Mouse (Mus musculus) spleen, adult 12 weeks (tissue): ENCODE data around the gene Luc7l2.

Source experiments
- DNase-seq: peaks from one replicate; pipeline ENCODE4 v3.0.0; 2022; ENCODE audit warnings: low spot score

The Luc7l2 gene

DNA sequence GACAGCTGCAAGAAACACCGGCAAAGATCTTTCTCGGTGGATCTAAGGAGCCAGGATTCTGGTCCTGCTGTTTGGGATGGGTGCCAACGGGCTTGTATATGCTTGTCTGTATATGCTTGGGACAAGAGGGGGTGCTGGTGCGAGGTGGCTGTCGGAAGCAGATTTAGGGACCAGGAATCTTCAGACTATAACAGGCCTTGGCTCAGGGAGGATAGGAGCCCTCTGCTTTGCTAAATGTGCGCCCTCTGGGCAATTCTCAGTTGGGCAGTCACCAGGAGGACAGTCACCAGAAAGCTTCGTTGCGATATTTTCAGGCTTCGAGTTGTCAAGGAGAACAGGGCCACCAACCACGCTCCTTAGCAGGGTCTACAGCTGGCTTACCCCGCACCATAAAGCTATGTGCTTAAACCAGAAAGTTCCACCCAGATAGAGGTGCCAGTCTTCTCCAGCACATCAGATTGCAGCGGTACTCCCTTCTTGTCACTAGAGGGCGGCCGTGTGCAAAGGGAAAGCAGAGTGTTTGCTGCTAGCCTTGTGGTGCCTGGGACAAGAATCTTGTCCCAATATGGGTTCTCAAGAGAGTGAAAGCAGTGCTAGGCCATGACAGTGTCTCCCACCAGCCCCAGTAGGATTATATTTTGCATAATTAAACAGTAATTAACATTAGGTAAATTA lies 99.3 kb downstream of the Luc7l2 start:
- DNase-seq = peak; percentile 59
